Mouse (Mus musculus) urinary bladder, postnatal 36 days (tissue): ENCODE data around the gene Anapc15-ps.
"Not testable (repeated sequence)": the region's sequence is repeated elsewhere in the genome, so short reads cannot be mapped to it uniquely, and the experiment has no call there.

ENCODE experiments used
- DNase-seq, 2 experiments: peaks; one replicate each; pipeline ENCODE4 v3.0.0; 2022; ENCODE audit warnings: low spot score in 2 of 2, mixed read lengths in 1 of 2

The Anapc15-ps gene

GRCm38 (mm10) chr10:95630726-95631345 lies 42.4 kb downstream of the Anapc15-ps start:
- DNase-seq, result no peak

- DNase-seq, result not testable (repeated sequence)
Observed at GRCm38 (mm10) chr10:95630166-95630565, 43.1 kb downstream of the Anapc15-ps start.

GRCm38 (mm10) chr10:95628338-95628737 lies 44.9 kb downstream of the Anapc15-ps start:
- DNase-seq, result no peak

- no peak for DNase-seq
Observed at GRCm38 (mm10) chr10:95627381-95627780, 45.9 kb downstream of the Anapc15-ps start.

- DNase-seq, result no peak
Observed at GRCm38 (mm10) chr10:95625300-95625699, 48.0 kb downstream of the Anapc15-ps start.

GRCm38 (mm10) chr10:95624007-95624406 lies 49.2 kb downstream of the Anapc15-ps start:
- no peak for DNase-seq

- no peak for DNase-seq
Observed at GRCm38 (mm10) chr10:95623518-95623905, 49.7 kb downstream of the Anapc15-ps start.
